Mouse (Mus musculus): ENCODE measurements around the gene Chit1. TPM values are rescaled to one million over a fixed set of nuclear protein-coding genes. Genes with fewer than 3 reads are reported as not detected.
A peak's percentile ranks its signal among the peaks of the same experiment; 100 is the strongest.

Chit1 gene
- polyA plus RNA-seq, 1 experiment: 14.1 TPM

DNA sequence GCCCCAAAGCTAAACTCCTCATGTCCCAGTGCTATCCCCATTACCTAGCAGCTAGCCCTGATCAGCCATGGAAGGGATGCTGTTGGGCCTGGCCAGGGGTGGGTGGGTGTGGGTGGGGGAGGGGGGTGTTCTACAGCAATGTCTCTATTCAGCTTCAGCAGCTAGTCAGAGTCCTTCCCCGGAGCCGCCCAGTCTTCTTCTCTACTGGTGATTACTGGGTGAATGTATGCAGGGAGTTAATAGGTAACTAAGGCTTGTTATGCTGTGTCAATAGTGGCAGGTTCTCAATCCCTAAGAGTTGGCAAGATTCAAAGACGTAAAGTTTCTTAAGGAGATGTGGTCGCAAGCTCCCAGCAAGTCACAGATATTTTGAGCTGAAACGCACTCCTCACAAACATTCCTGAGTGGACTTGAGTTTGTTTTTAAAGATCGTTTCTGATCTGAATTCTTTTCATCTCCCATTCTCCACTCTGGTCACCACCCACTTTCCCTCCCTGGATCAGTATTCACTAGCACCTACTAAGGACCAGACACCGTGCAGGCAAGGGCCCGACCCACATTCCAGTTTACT, 40.9 kb upstream of the Chit1 start:
- DNase-seq: no peak
- Histone ChIP-seq H3K4me3 (replicated peaks; ENCODE audit: extremely low read depth, low read depth, low read length) (no peak overlapping the region), H3K4me1 (ENCODE audit: control insufficient read depth, insufficient read depth, low read length) (peaks cover 47% of the 10 kb centered on the region)
- no peak for TF ChIP-seq POLR2A (IDR thresholded peaks at IDR 0.05; ENCODE audit: borderline replicate concordance, extremely low read depth, low read depth, low read length)
- no peak for TF ChIP-seq CTCF (IDR thresholded peaks at IDR 0.05; ENCODE audit: insufficient read depth, low read length)
- WGBS: 62% methylated on average over 8 of the region's 8 CpGs

DNA sequence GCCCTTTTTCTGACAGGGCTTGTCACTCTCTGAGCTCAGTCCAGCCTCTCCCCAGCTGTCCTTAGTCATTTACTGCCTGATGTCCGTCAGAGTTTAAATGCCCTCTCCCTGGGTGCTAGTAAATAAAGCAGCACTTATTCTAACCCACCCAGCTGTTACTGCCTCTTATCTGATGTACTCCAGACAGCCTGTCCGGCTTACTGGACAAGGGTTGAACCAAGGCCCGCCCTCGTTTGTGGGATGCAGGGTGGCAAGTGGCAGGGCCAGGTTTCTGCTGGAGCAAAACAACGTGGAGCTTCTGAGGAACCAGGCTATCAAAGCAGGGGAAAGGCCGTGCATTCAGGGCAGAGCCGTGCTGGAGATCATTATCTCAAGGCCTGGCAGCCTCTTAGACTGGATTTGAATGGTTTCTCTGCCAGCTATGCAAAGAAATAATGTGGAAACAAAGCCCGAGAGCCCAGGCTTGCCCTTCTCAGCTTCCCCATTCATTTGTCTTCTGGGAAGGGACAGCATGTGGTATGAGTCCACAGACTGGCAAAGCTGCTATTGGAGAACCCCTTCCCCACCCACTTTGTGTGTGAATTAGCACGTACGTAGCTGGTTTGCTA, 39.5 kb upstream of the Chit1 start:
- H3K4me3 ChIP-seq (replicated peaks; ENCODE audit: extremely low read depth, low read depth, low read length): no peak overlapping the region
- TF ChIP-seq POLR2A (IDR thresholded peaks at IDR 0.05; ENCODE audit: borderline replicate concordance, extremely low read depth, low read depth, low read length): no peak
- TF ChIP-seq CTCF (IDR thresholded peaks at IDR 0.05; ENCODE audit: insufficient read depth, low read length): no peak
- DNase-seq: peak; percentile 51
- WGBS: 17% methylated on average over 10 of the region's 10 CpGs
- H3K4me1 ChIP-seq (ENCODE audit: control insufficient read depth, insufficient read depth, low read length): peaks cover 34% of the 10 kb centered on the region

DNA sequence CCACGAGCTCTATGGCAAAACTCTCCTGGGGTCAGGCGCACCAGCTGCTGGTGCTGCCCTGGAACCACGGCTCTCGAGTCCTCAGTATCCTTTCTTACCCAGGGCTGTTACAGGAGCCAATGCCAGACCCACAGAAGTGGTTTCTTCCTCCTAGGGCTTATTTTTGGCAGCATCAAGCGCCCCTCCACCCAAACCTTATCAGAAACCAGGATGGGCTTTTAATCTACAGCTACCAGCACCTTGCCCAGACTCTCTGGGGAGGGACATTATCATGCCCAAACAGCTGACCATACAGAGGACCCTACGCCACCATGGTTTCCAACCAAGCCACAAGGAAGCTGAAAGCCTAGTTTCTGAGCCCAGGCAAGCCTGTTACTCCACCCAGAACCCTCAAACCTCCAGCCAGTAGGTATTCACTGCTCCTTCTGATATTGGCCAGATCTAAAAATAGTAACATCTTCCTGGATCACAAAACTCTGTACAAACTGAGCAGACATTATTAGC, 37.9 kb upstream of the Chit1 start:
- Histone ChIP-seq H3K4me1 (ENCODE audit: control insufficient read depth, insufficient read depth, low read length) (peaks cover 31% of the 10 kb centered on the region), H3K4me3 (replicated peaks; ENCODE audit: extremely low read depth, low read depth, low read length) (no peak overlapping the region)
- peak; percentile 25 for DNase-seq
- 67% methylated on average over 6 of the region's 6 CpGs for WGBS
- TF ChIP-seq CTCF (IDR thresholded peaks at IDR 0.05; ENCODE audit: insufficient read depth, low read length) (no peak), POLR2A (IDR thresholded peaks at IDR 0.05; ENCODE audit: borderline replicate concordance, extremely low read depth, low read depth, low read length) (no peak)

- no peak for DNase-seq
- Histone ChIP-seq H3K4me3 (replicated peaks; ENCODE audit: extremely low read depth, low read depth, low read length) (no peak overlapping the region), H3K4me1 (ENCODE audit: control insufficient read depth, insufficient read depth, low read length) (peaks cover 31% of the 10 kb centered on the region)
- 70% methylated on average over 1 of the region's 1 CpGs for WGBS
- TF ChIP-seq CTCF (IDR thresholded peaks at IDR 0.05; ENCODE audit: insufficient read depth, low read length): no peak
- TF ChIP-seq POLR2A (IDR thresholded peaks at IDR 0.05; ENCODE audit: borderline replicate concordance, extremely low read depth, low read depth, low read length): no peak
Measured at GRCm38 (mm10) chr1:134073658-134074057, 37.4 kb upstream of the Chit1 start.

DNA sequence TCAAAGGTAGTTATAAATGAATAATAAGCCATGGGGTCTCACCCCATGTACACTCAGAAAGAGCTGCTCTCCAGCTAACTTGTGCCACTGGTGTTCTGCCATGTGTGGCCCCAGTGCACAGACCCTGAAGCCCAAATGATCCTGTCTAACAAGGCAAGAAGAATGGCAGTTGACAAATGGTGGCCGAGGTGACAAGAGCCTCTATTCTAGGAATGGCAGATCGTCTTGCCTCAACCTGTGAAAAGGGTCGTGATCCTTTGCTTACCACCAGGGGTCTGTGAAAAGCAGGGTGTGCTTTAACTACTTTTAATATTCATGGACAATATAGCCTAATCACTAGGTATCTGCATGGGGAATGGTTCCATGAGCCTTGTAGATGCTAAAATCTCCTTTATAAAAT, 36.9 kb upstream of the Chit1 start:
- WGBS: 54% methylated on average over 3 of the region's 3 CpGs
- peaks cover 31% of the 10 kb centered on the region for H3K4me1 ChIP-seq (ENCODE audit: control insufficient read depth, insufficient read depth, low read length)

DNA sequence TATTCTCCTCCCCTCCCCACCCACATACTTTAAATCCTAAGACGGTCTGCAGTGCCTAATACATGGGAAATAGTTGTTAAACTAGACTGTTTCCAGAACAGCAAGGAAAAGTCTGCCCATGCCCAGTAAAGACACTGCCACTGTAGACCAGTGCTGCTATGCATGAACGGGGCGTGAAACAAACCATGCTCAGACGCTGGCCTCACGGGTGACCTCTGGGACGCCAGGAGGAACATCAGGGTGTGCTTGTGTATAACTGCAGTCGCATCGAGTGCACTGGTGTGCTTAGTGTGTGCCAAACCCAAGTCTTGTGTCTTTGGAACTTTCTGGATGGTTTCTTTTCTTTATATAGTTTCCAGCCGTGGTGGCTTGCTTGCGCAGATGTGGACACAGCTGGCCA, 36.4 kb upstream of the Chit1 start:
- Histone ChIP-seq H3K4me3 (replicated peaks; ENCODE audit: extremely low read depth, low read depth, low read length) (no peak overlapping the region), H3K4me1 (ENCODE audit: control insufficient read depth, insufficient read depth, low read length) (peaks cover 34% of the 10 kb centered on the region)
- DNase-seq: no peak
- 59% methylated on average over 10 of the region's 10 CpGs for WGBS
- TF ChIP-seq CTCF (IDR thresholded peaks at IDR 0.05; ENCODE audit: insufficient read depth, low read length) (no peak), POLR2A (IDR thresholded peaks at IDR 0.05; ENCODE audit: borderline replicate concordance, extremely low read depth, low read depth, low read length) (peak; percentile 95)

More for the DNA sequence above, 36.9 kb upstream of the Chit1 start:
- TF ChIP-seq CTCF (IDR thresholded peaks at IDR 0.05; ENCODE audit: insufficient read depth, low read length) (no peak), POLR2A (IDR thresholded peaks at IDR 0.05; ENCODE audit: borderline replicate concordance, extremely low read depth, low read depth, low read length) (peak; percentile 49; the same call in 1 of the 2 replicates)
- DNase-seq: no peak
- H3K4me3 ChIP-seq (replicated peaks; ENCODE audit: extremely low read depth, low read depth, low read length): no peak overlapping the region

GRCm38 (mm10) chr1:134075532-134075931, 35.5 kb upstream of the Chit1 start:
- 72% methylated on average over 8 of the region's 8 CpGs for WGBS
- TF ChIP-seq POLR2A (IDR thresholded peaks at IDR 0.05; ENCODE audit: borderline replicate concordance, extremely low read depth, low read depth, low read length) (peak; percentile 59), CTCF (IDR thresholded peaks at IDR 0.05; ENCODE audit: insufficient read depth, low read length) (no peak)
- H3K4me1 ChIP-seq (ENCODE audit: control insufficient read depth, insufficient read depth, low read length): peaks cover 36% of the 10 kb centered on the region
- no peak overlapping the region for H3K4me3 ChIP-seq (replicated peaks; ENCODE audit: extremely low read depth, low read depth, low read length)
- peak; percentile 38 for DNase-seq

- H3K4me3 ChIP-seq (replicated peaks; ENCODE audit: extremely low read depth, low read depth, low read length): peak overlapping the region; percentile 55
- 42% methylated on average over 2 of the region's 2 CpGs for WGBS
- peaks cover 24% of the 10 kb centered on the region for H3K4me1 ChIP-seq (ENCODE audit: control insufficient read depth, insufficient read depth, low read length)
- TF ChIP-seq CTCF (IDR thresholded peaks at IDR 0.05; ENCODE audit: insufficient read depth, low read length) (no peak), POLR2A (IDR thresholded peaks at IDR 0.05; ENCODE audit: borderline replicate concordance, extremely low read depth, low read depth, low read length) (peak; percentile 58; the same call in 1 of the 2 replicates)
- no peak for DNase-seq
Measured at GRCm38 (mm10) chr1:134076789-134077188, 34.3 kb upstream of the Chit1 start.

DNA sequence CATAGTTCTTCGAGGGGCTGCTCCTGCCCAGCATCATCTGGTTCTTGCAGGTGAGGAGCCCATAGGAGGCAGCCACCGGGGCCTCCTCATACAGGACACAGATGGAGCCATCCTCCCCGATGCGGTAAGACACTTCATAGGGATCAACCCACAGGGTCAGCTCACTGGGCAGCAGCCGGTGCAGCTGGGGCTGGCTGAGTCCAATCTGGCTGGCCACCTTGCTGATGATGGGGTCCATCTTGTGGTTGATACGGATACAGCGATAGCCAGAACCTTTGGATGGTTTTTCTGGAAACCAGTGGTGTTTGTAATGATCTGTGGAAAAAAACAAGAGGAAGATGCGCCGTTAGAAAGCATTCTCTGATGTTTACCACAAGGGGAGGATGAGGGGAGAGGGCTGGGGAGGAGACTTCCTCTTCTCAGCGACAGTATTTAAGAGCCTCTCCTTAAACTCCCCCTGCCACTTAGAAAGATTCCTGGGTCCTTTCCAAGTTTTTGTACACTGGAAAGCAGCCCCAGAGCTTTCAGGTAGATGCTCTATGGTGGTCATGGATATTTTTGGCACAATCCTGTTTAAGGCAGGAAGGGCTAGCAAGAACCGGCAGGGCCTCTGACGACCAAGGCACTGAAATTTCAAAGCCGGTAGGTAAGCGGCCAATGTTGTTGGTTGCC, 33.5 kb upstream of the Chit1 start:
- TF ChIP-seq CTCF (IDR thresholded peaks at IDR 0.05; ENCODE audit: insufficient read depth, low read length) (0 out of 2 replicates have a peak, but pooled peaks have one; percentile 11), POLR2A (IDR thresholded peaks at IDR 0.05; ENCODE audit: borderline replicate concordance, extremely low read depth, low read depth, low read length) (peak; percentile 37)
- Histone ChIP-seq H3K4me3 (replicated peaks; ENCODE audit: extremely low read depth, low read depth, low read length) (peak overlapping the region; percentile 98), H3K4me1 (ENCODE audit: control insufficient read depth, insufficient read depth, low read length) (peaks cover 20% of the 10 kb centered on the region)
- WGBS: 5% methylated on average over 14 of the region's 14 CpGs
- DNase-seq: no peak

Measured in lung, adult 2 months (tissue).